Mouse (Mus musculus) left cerebral cortex, postnatal 4 days (tissue): ENCODE data around the gene Trim2. TPM values are rescaled to one million over a fixed set of nuclear protein-coding genes. Genes with fewer than 3 reads are reported as not detected.

Experiments used
- DNase-seq: peaks from one replicate; pipeline ENCODE4 v3.0.0-alpha.2; 2022
- intact Hi-C: fragments of 180-260 bp; cut with DNase I; formaldehyde crosslinking; loops from one replicate; pipeline ENCODE4 v1.15.1; 2025
- total RNA-seq, 2 experiments: library from RNA; stranded (reverse); gene quantifications; 2 replicates each; pipeline ENCODE4 v1.2.3; 2021

Gene Trim2
- total RNA-seq, 2 experiments from 2014 or later, result 331 to 352 TPM

- intact Hi-C loops, result no loop called here
- DNase-seq, result no peak
Observed at GRCm38 (mm10) chr3:84166073-84166472, 140.6 kb downstream of the Trim2 start.

- no peak for DNase-seq
- intact Hi-C loops, result no loop called here
Observed at GRCm38 (mm10) chr3:84165391-84165790, 141.3 kb downstream of the Trim2 start.

GRCm38 (mm10) chr3:84157559-84158350 lies 148.9 kb downstream of the Trim2 start:
- DNase-seq, result no peak
- intact Hi-C loops, result loop anchor here (5.0 kb wide), 1 partner anchor 215 kb away; no protein-coding TSS in a partner anchor

- no peak for DNase-seq
- intact Hi-C loops, result loop anchor here (5.0 kb wide), 1 partner anchor 215 kb away; no protein-coding TSS in a partner anchor
Observed at GRCm38 (mm10) chr3:84157011-84157410, 149.7 kb downstream of the Trim2 start.

GRCm38 (mm10) chr3:84156105-84156504 lies 150.6 kb downstream of the Trim2 start:
- no peak for DNase-seq
- intact Hi-C loops, result loop anchor here (5.0 kb wide), 1 partner anchor 214 kb away; no protein-coding TSS in a partner anchor

- intact Hi-C loops, result loop anchor here (5.0 kb wide), 1 partner anchor 213 kb away; no protein-coding TSS in a partner anchor
- peak; percentile 99 for DNase-seq
Observed at GRCm38 (mm10) chr3:84155558-84156006, 151.1 kb downstream of the Trim2 start, which contains the start of gene Mnd1. TSS of gene Mnd1 (minus strand) at chr3:84155786.

GRCm38 (mm10) chr3:84155146-84155545 lies 151.5 kb downstream of the Trim2 start:
- no peak for DNase-seq
- intact Hi-C loops, result loop anchor here (5.0 kb wide), 1 partner anchor 213 kb away; no protein-coding TSS in a partner anchor

GRCm38 (mm10) chr3:84154721-84155141 lies 151.9 kb downstream of the Trim2 start:
- intact Hi-C loops, result loop anchor here (5.0 kb wide), 2 partner anchors 112 to 212 kb away; partner anchors contain the start of gene Tmem131l
- no peak for DNase-seq

- DNase-seq, result no peak
- intact Hi-C loops, result loop anchor here (5.0 kb wide), 1 partner anchor 108 kb away; the partner anchor contains the start of gene Tmem131l
Observed at GRCm38 (mm10) chr3:84149831-84150230, 156.8 kb downstream of the Trim2 start.

GRCm38 (mm10) chr3:84140947-84141346 lies 165.7 kb downstream of the Trim2 start:
- no peak for DNase-seq
- intact Hi-C loops, result no loop called here

- intact Hi-C loops, result no loop called here
- DNase-seq, result no peak
Observed at GRCm38 (mm10) chr3:84136509-84136908, 170.2 kb downstream of the Trim2 start.

- intact Hi-C loops, result no loop called here
Observed at GRCm38 (mm10) chr3:84135933-84136332, 170.7 kb downstream of the Trim2 start.

GRCm38 (mm10) chr3:84135387-84135786 lies 171.3 kb downstream of the Trim2 start:
- no peak for DNase-seq
- intact Hi-C loops, result no loop called here

More at GRCm38 (mm10) chr3:84135933-84136332, 170.7 kb downstream of the Trim2 start:
- no peak for DNase-seq

- intact Hi-C loops, result no loop called here
- no peak for DNase-seq
Observed at GRCm38 (mm10) chr3:84131369-84131768, 175.3 kb downstream of the Trim2 start.

- intact Hi-C loops, result no loop called here
- DNase-seq, result no peak
Observed at GRCm38 (mm10) chr3:84130776-84131175, 175.9 kb downstream of the Trim2 start.

- no peak for DNase-seq
- intact Hi-C loops, result no loop called here
Observed at GRCm38 (mm10) chr3:84128871-84129870, 177.5 kb downstream of the Trim2 start.

- intact Hi-C loops, result no loop called here
- DNase-seq, result no peak
Observed at GRCm38 (mm10) chr3:84127431-84127830, 179.2 kb downstream of the Trim2 start.

GRCm38 (mm10) chr3:84126721-84127120 lies 180.0 kb downstream of the Trim2 start:
- DNase-seq, result no peak
- intact Hi-C loops, result no loop called here

- DNase-seq, result no peak
- intact Hi-C loops, result no loop called here
Observed at GRCm38 (mm10) chr3:84125704-84126289, 180.9 kb downstream of the Trim2 start.

GRCm38 (mm10) chr3:84123461-84123860 lies 183.2 kb downstream of the Trim2 start:
- no peak for DNase-seq
- intact Hi-C loops, result no loop called here
